34 mouse cellular contexts compared by ENCODE assay signal in the genomic region with DNA sequence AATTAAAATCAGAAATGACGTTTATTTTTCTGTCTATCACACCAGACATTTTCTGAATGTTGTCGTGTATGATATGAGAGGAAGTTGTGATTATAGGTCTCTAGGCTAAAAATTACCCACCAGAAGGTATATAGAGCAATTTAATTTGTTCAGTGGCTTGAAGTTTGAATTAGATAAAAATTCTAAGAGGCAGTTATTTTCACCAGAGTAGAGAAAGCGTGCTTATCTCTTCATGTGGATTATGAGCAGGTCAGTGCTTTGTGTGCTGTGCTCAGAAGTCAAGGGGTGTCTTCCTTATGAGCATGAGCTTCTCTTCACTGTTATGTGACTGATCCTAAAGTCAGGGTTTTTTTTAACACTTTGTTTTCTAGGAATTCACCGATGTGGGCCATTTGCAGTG. TPM values are rescaled to one million over a fixed set of nuclear protein-coding genes. Genes with fewer than 3 reads are reported as not detected.
DNase-seq lines count a peak whose midpoint lies in the region; ATAC-seq and TF ChIP-seq lines count a peak whose summit lies in the region.
"Had no signal": no experiment of that assay in that cellular context is flagged by ENCODE, and none has a peak within 500 bp of the region (broad histone marks: within the 10 kb centered on the region; RNA-seq: fewer than 3 reads in every experiment).

No protein-coding gene starts in this region.

- no peak overlapping the region for H3K4me3 ChIP-seq in liver, embryonic 12.5 days
- no peak overlapping the region for H3K4me3 ChIP-seq in liver, postnatal 0 days (ENCODE audit: low read depth, low read length)
- no peak overlapping the region for H3K4me3 ChIP-seq in liver, embryonic 13.5 days (replicated peaks)
- H3K4me3 ChIP-seq: forebrain, embryonic 10.5 days; forebrain, embryonic 13.5 days; heart, adult 2 months; heart, embryonic 10.5 days; heart, embryonic 13.5 days; hindbrain, embryonic 12.5 days had no signal

- no peaks in the 10 kb centered on the region for H3K9me3 ChIP-seq in liver, embryonic 12.5 days (replicated peaks)
- H3K9me3 ChIP-seq in liver, postnatal 0 days (ENCODE audit: low read length) = no peaks in the 10 kb centered on the region
- H3K9me3 ChIP-seq in liver, embryonic 13.5 days (replicated peaks) = no peaks in the 10 kb centered on the region
- H3K9me3 ChIP-seq: forebrain, embryonic 13.5 days; heart, embryonic 10.5 days; heart, embryonic 13.5 days; hindbrain, embryonic 12.5 days had no signal

- intact Hi-C loops in heart, postnatal 25 days (cut with DNase I) = no loop called here

- no peak overlapping the region for H3K4me2 ChIP-seq in liver, embryonic 12.5 days
- H3K4me2 ChIP-seq in liver, postnatal 0 days (ENCODE audit: low read depth, low read length) = no peak overlapping the region
- no peak overlapping the region for H3K4me2 ChIP-seq in liver, embryonic 13.5 days
- H3K4me2 ChIP-seq: forebrain, embryonic 13.5 days; heart, embryonic 13.5 days; hindbrain, embryonic 12.5 days had no signal

- no peak overlapping the region for H3K27ac ChIP-seq in liver, embryonic 12.5 days
- no peak overlapping the region for H3K27ac ChIP-seq in liver, postnatal 0 days (ENCODE audit: low read depth)
- no peak overlapping the region for H3K27ac ChIP-seq in liver, embryonic 13.5 days
- H3K27ac ChIP-seq: forebrain, embryonic 10.5 days; forebrain, embryonic 13.5 days; heart, adult 2 months; heart, embryonic 10.5 days; heart, embryonic 13.5 days; hindbrain, embryonic 12.5 days had no signal

- no peak for TF ChIP-seq CTCF in liver, postnatal 0 days (IDR thresholded peaks at IDR 0.05; ENCODE audit: low read depth)

- no peaks in the 10 kb centered on the region for H3K4me1 ChIP-seq in liver, embryonic 12.5 days
- H3K4me1 ChIP-seq in liver, postnatal 0 days (ENCODE audit: insufficient read depth) = no peaks in the 10 kb centered on the region
- no peaks in the 10 kb centered on the region for H3K4me1 ChIP-seq in liver, embryonic 13.5 days (replicated peaks)
- H3K4me1 ChIP-seq: forebrain, embryonic 10.5 days; forebrain, embryonic 13.5 days; heart, embryonic 10.5 days; heart, embryonic 13.5 days; hindbrain, embryonic 12.5 days had no signal

- no peaks in the 10 kb centered on the region for H3K36me3 ChIP-seq in liver, embryonic 12.5 days
- H3K36me3 ChIP-seq in liver, postnatal 0 days (replicated peaks; ENCODE audit: insufficient read depth, low read length) = no peaks in the 10 kb centered on the region
- no peaks in the 10 kb centered on the region for H3K36me3 ChIP-seq in liver, embryonic 13.5 days
- H3K36me3 ChIP-seq: forebrain, embryonic 10.5 days; heart, embryonic 10.5 days; heart, embryonic 13.5 days; hindbrain, embryonic 12.5 days had no signal

- 0 out of 2 replicates have a peak, but pooled peaks have one; percentile 60 for ATAC-seq in liver, embryonic 12.5 days
- ATAC-seq in liver, postnatal 0 days = no peak
- ATAC-seq in liver, embryonic 13.5 days (ENCODE audit: low read depth) = peak; percentile 65
- ATAC-seq in megakaryocyte progenitor cell, adult 5-6 weeks (replicated peaks; ENCODE audit: poor library complexity) = peak; percentile 78
- ATAC-seq: activated CD4-positive, CD25-positive, alpha-beta regulatory T cell, adult 4 months; forebrain, embryonic 13.5 days; forebrain, embryonic 16.5 days; hindbrain, embryonic 16.5 days had no signal

- no peak for TF ChIP-seq EP300 in liver, postnatal 0 days (IDR thresholded peaks at IDR 0.05; ENCODE audit: low read depth)

- H3K9ac ChIP-seq in liver, embryonic 12.5 days = no peak overlapping the region
- H3K9ac ChIP-seq in liver, postnatal 0 days (replicated peaks) = no peak overlapping the region
- no peak overlapping the region for H3K9ac ChIP-seq in liver, embryonic 13.5 days
- H3K9ac ChIP-seq: forebrain, embryonic 13.5 days; heart, embryonic 13.5 days; hindbrain, embryonic 12.5 days had no signal

- WGBS in liver, embryonic 12.5 days (ENCODE audit: insufficient replicate concordance) = 46% methylated on average over 4 of the region's 4 CpGs
- WGBS in liver, postnatal 0 days (ENCODE audit: insufficient replicate concordance) = 52% methylated on average over 4 of the region's 4 CpGs
- WGBS in liver, embryonic 13.5 days (ENCODE audit: insufficient replicate concordance) = 31% methylated on average over 4 of the region's 4 CpGs

- H3K27me3 ChIP-seq in liver, embryonic 12.5 days (replicated peaks) = no peaks in the 10 kb centered on the region
- no peaks in the 10 kb centered on the region for H3K27me3 ChIP-seq in liver, postnatal 0 days (ENCODE audit: insufficient read depth, low read length)
- H3K27me3 ChIP-seq in liver, embryonic 13.5 days = no peaks in the 10 kb centered on the region
- H3K27me3 ChIP-seq: CH12.LX; forebrain, embryonic 13.5 days; heart, embryonic 13.5 days; hindbrain, embryonic 12.5 days had no signal

- DNase-seq in liver, postnatal 0 days = no peak
- no peak for DNase-seq in liver, embryonic 13.5 days
- no peak for DNase-seq in kidney, postnatal 14 days
- DNase-seq in heart, postnatal 25 days (ENCODE audit: low spot score) = no peak
- no peak for DNase-seq in thymus, postnatal 36 days
- DNase-seq: adrenal gland, adult 8-10 months; adrenal gland, postnatal 25 days; B cell, adult 2 months; cerebellum, adult 11-12 months; cerebellum, adult 8-10 months; cerebellum, postnatal 10 days; cerebellum, postnatal 36 days; gastrocnemius, postnatal 10 days; gastrocnemius, postnatal 36 days; heart, adult 2 months; heart, postnatal 14 days had no signal

RNA-seq across cellular contexts. Expression of gene Olfr693, which starts 44.8 kb away (rescaled TPM):
- not detected in 2 replicates for polyA plus RNA-seq in liver, embryonic 12.5 days (2016; fragmentation: Nextera tagmentation; extraction: Ambion mirVana)
- not detected in 2 replicates for polyA plus RNA-seq in liver, postnatal 0 days (2015; fragmentation: Nextera tagmentation; extraction: Ambion mirVana)
- polyA plus RNA-seq in liver, embryonic 13.5 days (2015; fragmentation: Nextera tagmentation; extraction: Ambion mirVana) = not detected in 2 replicates
- total RNA-seq in megakaryocyte progenitor cell, adult 5-6 weeks (2015) = not detected in 2 replicates
- total RNA-seq in megakaryocyte progenitor cell, adult 5-6 weeks (2017) = not detected in 2 replicates
- not detected for total RNA-seq in heart, postnatal 25 days (2021)
- total RNA-seq: adrenal gland, adult 8-10 months; adrenal gland, postnatal 25 days; CH12.LX; gastrocnemius, adult 18-20 months; gastrocnemius, postnatal 10 days; gastrocnemius, postnatal 36 days; granulocyte monocyte progenitor cell, adult 5-6 weeks; heart, adult 2 months; heart, postnatal 14 days; hematopoietic stem cell, adult 5-6 weeks had no signal
- polyA plus RNA-seq: activated CD4-positive, CD25-positive, alpha-beta regulatory T cell, adult 4 months; embryonic facial prominence, embryonic 11.5 days; embryonic facial prominence, embryonic 14.5 days; forebrain, embryonic 10.5 days; forebrain, embryonic 13.5 days; forebrain, embryonic 16.5 days; heart, adult 2 months; heart, embryonic 10.5 days; heart, embryonic 13.5 days; heart, embryonic 16.5 days; hindbrain, embryonic 12.5 days; hindbrain, embryonic 16.5 days had no signal

RNA-seq across cellular contexts. Expression of gene Olfr694, which starts 56.1 kb away (rescaled TPM):
- not detected in 2 replicates for polyA plus RNA-seq in liver, embryonic 12.5 days (2016; fragmentation: Nextera tagmentation; extraction: Ambion mirVana)
- not detected in 2 replicates for polyA plus RNA-seq in liver, postnatal 0 days (2015; fragmentation: Nextera tagmentation; extraction: Ambion mirVana)
- polyA plus RNA-seq in liver, embryonic 13.5 days (2015; fragmentation: Nextera tagmentation; extraction: Ambion mirVana) = not detected in 2 replicates
- total RNA-seq in megakaryocyte progenitor cell, adult 5-6 weeks (2015) = not detected in 2 replicates
- not detected in 2 replicates for total RNA-seq in megakaryocyte progenitor cell, adult 5-6 weeks (2017)
- not detected for total RNA-seq in heart, postnatal 25 days (2021)
- total RNA-seq: adrenal gland, adult 8-10 months; adrenal gland, postnatal 25 days; CH12.LX; gastrocnemius, adult 18-20 months; gastrocnemius, postnatal 10 days; gastrocnemius, postnatal 36 days; granulocyte monocyte progenitor cell, adult 5-6 weeks; heart, adult 2 months; heart, postnatal 14 days; hematopoietic stem cell, adult 5-6 weeks had no signal
- polyA plus RNA-seq: activated CD4-positive, CD25-positive, alpha-beta regulatory T cell, adult 4 months; brain, embryonic 14.5 days; embryonic facial prominence, embryonic 11.5 days; embryonic facial prominence, embryonic 14.5 days; forebrain, embryonic 10.5 days; forebrain, embryonic 13.5 days; forebrain, embryonic 16.5 days; heart, adult 2 months; heart, embryonic 10.5 days; heart, embryonic 13.5 days; heart, embryonic 16.5 days; hindbrain, embryonic 12.5 days; hindbrain, embryonic 16.5 days had no signal
